8 mouse cellular contexts compared by ENCODE assay signal in the genomic region with DNA sequence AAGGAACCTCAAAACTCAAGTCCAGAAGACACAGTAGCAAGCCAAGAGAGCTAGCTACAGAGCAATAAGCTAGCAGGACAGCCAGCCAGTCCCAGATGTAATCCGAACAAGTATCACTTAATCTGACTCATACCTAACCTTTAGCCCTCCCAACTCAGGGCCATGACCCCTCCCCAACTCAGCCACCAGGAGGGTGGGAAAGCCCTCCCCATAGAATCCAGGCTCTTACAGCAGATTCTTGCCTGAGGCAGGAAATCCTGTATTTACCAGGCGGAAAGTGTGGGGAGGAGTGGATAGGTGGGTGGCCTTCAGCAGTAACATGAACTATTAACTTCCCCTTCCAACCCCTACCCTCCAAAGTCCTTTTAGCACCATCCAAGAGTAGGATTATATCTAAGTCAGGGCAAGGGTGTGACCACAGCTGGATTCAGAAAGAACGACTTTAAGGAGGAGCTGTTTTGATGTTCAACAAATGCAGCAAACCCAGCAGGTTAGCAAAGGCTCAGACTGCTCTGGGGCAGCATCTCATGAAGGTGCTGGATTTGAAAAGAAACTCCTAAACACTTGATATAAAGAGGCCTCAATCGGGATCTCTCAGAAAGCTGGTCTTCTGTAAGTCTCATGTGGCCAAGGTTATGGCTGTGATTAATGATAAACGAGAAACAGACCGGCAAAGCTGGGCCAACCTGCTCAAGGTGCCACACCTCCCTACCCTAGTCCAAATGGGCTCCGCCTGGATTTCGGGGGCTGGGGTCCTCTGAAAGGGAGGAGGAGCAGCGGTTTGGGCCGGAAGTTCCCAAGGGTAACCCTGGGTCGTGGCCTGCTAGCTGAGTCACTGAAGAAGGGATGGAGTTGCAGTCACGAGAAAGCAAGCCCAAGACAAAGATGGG. TPM values are rescaled to one million over a fixed set of nuclear protein-coding genes. Genes with fewer than 3 reads are reported as not detected.
DNase-seq lines count a peak whose midpoint lies in the region; ATAC-seq and TF ChIP-seq lines count a peak whose summit lies in the region.

Gene Rnd2, plus strand, starts transcription at position 789 of the 890 bp plus-strand sequence.

- no peaks in the 10 kb centered on the region for H3K9me3 ChIP-seq in hindbrain, embryonic 15.5 days
- H3K9me3 ChIP-seq in limb, embryonic 13.5 days, result no peaks in the 10 kb centered on the region

- peak within 1 kb of the TSS; percentile 96 for H3K9ac ChIP-seq in hindbrain, embryonic 15.5 days
- peak within 1 kb of the TSS; percentile 66 for H3K9ac ChIP-seq in limb, embryonic 13.5 days

- H3K27me3 ChIP-seq in hindbrain, embryonic 15.5 days, result no peaks in the 10 kb centered on the region
- no peaks in the 10 kb centered on the region for H3K27me3 ChIP-seq in limb, embryonic 13.5 days

- H3K36me3 ChIP-seq in hindbrain, embryonic 15.5 days, result peaks cover 30% of the 10 kb centered on the region
- peaks cover 34% of the 10 kb centered on the region for H3K36me3 ChIP-seq in limb, embryonic 13.5 days

- TF ChIP-seq POLR2A in cortical plate, adult 2 months (IDR thresholded peaks at IDR 0.05; ENCODE audit: extremely low read depth, insufficient read depth, low read length), result no peak

- no peak for TF ChIP-seq CTCF in cortical plate, adult 2 months (IDR thresholded peaks at IDR 0.05; ENCODE audit: extremely low read depth, insufficient read depth, low read length)

- DNase-seq in urinary bladder, adult 2 months (ENCODE audit: low spot score), result peak; percentile 61
- DNase-seq in urinary bladder, postnatal 4 days (ENCODE audit: low spot score in 2 of 2), result no peak
- DNase-seq in naive thymus-derived CD4-positive, alpha-beta T cell, adult 2 months (ENCODE audit: low read depth), result peak; percentile 40
- no peak for DNase-seq in c-Kit-positive CD71-positive TER-119-positive erythroid progenitor cells, embryonic 14.5 days (ENCODE audit: low spot score)

- ATAC-seq in hindbrain, embryonic 15.5 days (ENCODE audit: low FRiP score, low read depth), result peak; percentile 1; the same call in 1 of the 2 replicates
- no peak for ATAC-seq in limb, embryonic 13.5 days (ENCODE audit: low FRiP score, low read depth)
- ATAC-seq in inflammation-experienced regulatory T-cells, adult 6 months, result no peak

- H3K4me1 ChIP-seq in cortical plate, adult 2 months (ENCODE audit: control insufficient read depth, insufficient read depth, low read length), result peaks cover 4% of the 10 kb centered on the region; the same call in 1 of the 2 replicates
- peaks cover 56% of the 10 kb centered on the region for H3K4me1 ChIP-seq in hindbrain, embryonic 15.5 days (replicated peaks)
- H3K4me1 ChIP-seq in limb, embryonic 13.5 days, result peaks cover 44% of the 10 kb centered on the region

- peak within 1 kb of the TSS; percentile 71 for H3K4me2 ChIP-seq in hindbrain, embryonic 15.5 days
- peak within 1 kb of the TSS; percentile 85 for H3K4me2 ChIP-seq in limb, embryonic 13.5 days (replicated peaks)

- H3K27ac ChIP-seq in cortical plate, adult 2 months (ENCODE audit: insufficient read depth, low read length), result peak within 1 kb of the TSS; percentile 68
- H3K27ac ChIP-seq in hindbrain, embryonic 15.5 days (replicated peaks), result peak within 1 kb of the TSS; percentile 96
- peak within 1 kb of the TSS; percentile 73; the same call in 1 of the 2 replicates for H3K27ac ChIP-seq in limb, embryonic 13.5 days

- H3K4me3 ChIP-seq in cortical plate, adult 2 months (ENCODE audit: insufficient read depth, low read length), result peak within 1 kb of the TSS; percentile 66
- peak within 1 kb of the TSS; percentile 95 for H3K4me3 ChIP-seq in hindbrain, embryonic 15.5 days
- H3K4me3 ChIP-seq in limb, embryonic 13.5 days, result peak within 1 kb of the TSS; percentile 85

- WGBS in hindbrain, embryonic 15.5 days, result 10% methylated on average over 12 of the region's 12 CpGs
- WGBS in limb, embryonic 13.5 days, result 6% methylated on average over 12 of the region's 12 CpGs

RNA-seq across cellular contexts. Expression of gene Rnd2, which starts in this region (rescaled TPM):
- polyA plus RNA-seq in urinary bladder, adult 2 months (2012; rRNA removed), result 19.2 TPM in 2 replicates
- polyA plus RNA-seq in cortical plate, adult 2 months (2012; rRNA removed), result 162 and 179 TPM in 2 replicates
- polyA plus RNA-seq in hindbrain, embryonic 15.5 days (2015; fragmentation: Nextera tagmentation; extraction: Ambion mirVana), result 85.3 and 86.0 TPM in 2 replicates
- polyA plus RNA-seq in limb, embryonic 13.5 days (2015; fragmentation: Nextera tagmentation; extraction: Ambion mirVana), result 10.0 and 12.0 TPM in 2 replicates
- not detected for polyA plus RNA-seq in inflammation-experienced regulatory T-cells, adult 6 months (2017; shearing (Covaris generic))

Comparison
In these comparisons a context has a peak if more than half of its experiments do, and no peak if none do; other contexts are left out.
1. DNase-seq: peak in urinary bladder, adult 2 months (single experiment) and naive thymus-derived CD4-positive, alpha-beta T cell, adult 2 months (single experiment); none in urinary bladder, postnatal 4 days (0 of 2) and c-Kit-positive CD71-positive TER-119-positive erythroid progenitor cells, embryonic 14.5 days (single experiment).
2. Peak in every context shown above with its lines, with median percentiles within 50 percentile points of each other: H3K27ac ChIP-seq and H3K4me3 ChIP-seq.